ENCODE assay signal across 8 mouse cellular contexts in the genomic region with DNA sequence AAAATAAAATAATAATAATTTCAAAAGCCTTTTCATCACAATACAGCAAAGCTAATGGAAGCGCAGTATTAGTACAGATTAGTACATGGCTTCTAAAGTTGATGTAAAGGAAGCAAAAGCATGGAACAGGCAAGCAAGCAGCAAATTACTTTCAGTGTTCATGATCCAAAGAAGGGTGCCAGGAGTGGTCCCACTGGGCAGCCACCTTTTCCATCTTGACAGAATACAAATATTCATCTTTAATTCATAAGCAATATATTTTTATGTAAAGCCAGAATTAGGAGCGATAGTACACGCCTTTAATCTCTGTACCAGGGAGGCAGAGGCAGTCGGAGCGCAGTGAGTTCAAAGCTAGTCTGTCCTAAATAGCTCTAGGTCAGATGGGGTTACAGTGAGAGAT. TPM values are rescaled to one million over a fixed set of nuclear protein-coding genes. Genes with fewer than 3 reads are reported as not detected.
A peak's percentile ranks its signal among the peaks of the same experiment; 100 is the strongest.
DNase-seq lines count a peak whose midpoint lies in the region; ATAC-seq and TF ChIP-seq lines count a peak whose summit lies in the region.

No protein-coding gene starts in this region.

- ATAC-seq in hindbrain, embryonic 15.5 days (ENCODE audit: low FRiP score, low read depth): no peak
- no peak for ATAC-seq in midbrain, embryonic 15.5 days (replicated peaks)
- no peak for ATAC-seq in megakaryocyte-erythroid progenitor cell, adult 5-6 weeks (replicated peaks; ENCODE audit: low FRiP score, low TSS enrichment, poor library complexity, severe bottlenecking)

- TF ChIP-seq POLR2A in kidney, adult 2 months (IDR thresholded peaks at IDR 0.05; ENCODE audit: low read depth, low read length): no peak
- no peak for TF ChIP-seq POLR2A in cortical plate, adult 2 months (IDR thresholded peaks at IDR 0.05; ENCODE audit: extremely low read depth, insufficient read depth, low read length)
- TF ChIP-seq POLR2A in thymus, adult 2 months (IDR thresholded peaks at IDR 0.05; ENCODE audit: control insufficient read depth, extremely low read depth, insufficient read depth, low read length, poor library complexity): no peak

- H3K9ac ChIP-seq in hindbrain, embryonic 15.5 days: peak overlapping the region; percentile 84
- peak overlapping the region; percentile 62 for H3K9ac ChIP-seq in midbrain, embryonic 15.5 days

- WGBS in kidney, adult 2 months: 74% methylated on average over 5 of the region's 5 CpGs
- 80% methylated on average over 5 of the region's 5 CpGs for WGBS in hindbrain, embryonic 15.5 days
- WGBS in midbrain, embryonic 15.5 days: 66% methylated on average over 5 of the region's 5 CpGs
- 87% methylated on average over 5 of the region's 5 CpGs for WGBS in thymus, adult 2 months

- no peaks in the 10 kb centered on the region for H3K9me3 ChIP-seq in hindbrain, embryonic 15.5 days
- no peaks in the 10 kb centered on the region for H3K9me3 ChIP-seq in midbrain, embryonic 15.5 days

- H3K27me3 ChIP-seq in kidney, adult 2 months (replicated peaks; ENCODE audit: control insufficient read depth, insufficient read depth, low read length): no peaks in the 10 kb centered on the region
- no peaks in the 10 kb centered on the region for H3K27me3 ChIP-seq in hindbrain, embryonic 15.5 days
- H3K27me3 ChIP-seq in midbrain, embryonic 15.5 days (replicated peaks): no peaks in the 10 kb centered on the region
- no peaks in the 10 kb centered on the region for H3K27me3 ChIP-seq in thymus, adult 2 months (ENCODE audit: control insufficient read depth, insufficient read depth, low read length)

- H3K36me3 ChIP-seq in kidney, adult 2 months (ENCODE audit: control insufficient read depth, insufficient read depth, low read length): no peaks in the 10 kb centered on the region
- peaks cover 4% of the 10 kb centered on the region; the same call in 1 of the 2 replicates for H3K36me3 ChIP-seq in hindbrain, embryonic 15.5 days
- no peaks in the 10 kb centered on the region; the same call in 1 of the 2 replicates for H3K36me3 ChIP-seq in midbrain, embryonic 15.5 days (replicated peaks)
- no peaks in the 10 kb centered on the region for H3K36me3 ChIP-seq in thymus, adult 2 months (ENCODE audit: control insufficient read depth, insufficient read depth, low read length)

- peak overlapping the region; percentile 68; the same call in 1 of the 2 replicates for H3K4me3 ChIP-seq in kidney, adult 2 months (ENCODE audit: insufficient read depth, low read depth, low read length)
- peak overlapping the region; percentile 30; the same call in 1 of the 2 replicates for H3K4me3 ChIP-seq in cortical plate, adult 2 months (ENCODE audit: insufficient read depth, low read length)
- H3K4me3 ChIP-seq in hindbrain, embryonic 15.5 days: peak overlapping the region; percentile 82
- H3K4me3 ChIP-seq in midbrain, embryonic 15.5 days: peak overlapping the region; percentile 80
- H3K4me3 ChIP-seq in thymus, adult 2 months (ENCODE audit: control insufficient read depth, insufficient read depth, low read length): no peak overlapping the region

- peaks cover 3% of the 10 kb centered on the region; the same call in 1 of the 2 replicates for H3K4me1 ChIP-seq in kidney, adult 2 months (ENCODE audit: control insufficient read depth, insufficient read depth, low read length)
- H3K4me1 ChIP-seq in cortical plate, adult 2 months (ENCODE audit: control insufficient read depth, insufficient read depth, low read length): no peaks in the 10 kb centered on the region
- peaks cover 18% of the 10 kb centered on the region for H3K4me1 ChIP-seq in hindbrain, embryonic 15.5 days (replicated peaks)
- peaks cover 11% of the 10 kb centered on the region for H3K4me1 ChIP-seq in midbrain, embryonic 15.5 days
- peaks cover 20% of the 10 kb centered on the region for H3K4me1 ChIP-seq in thymus, adult 2 months (replicated peaks; ENCODE audit: control insufficient read depth, insufficient read depth, low read length)

- H3K27ac ChIP-seq in kidney, adult 2 months (ENCODE audit: insufficient read depth, low read depth, low read length): peak overlapping the region; percentile 93; the same call in 1 of the 2 replicates
- H3K27ac ChIP-seq in cortical plate, adult 2 months (ENCODE audit: insufficient read depth, low read length): peak overlapping the region; percentile 18; the same call in 1 of the 2 replicates
- peak overlapping the region; percentile 93 for H3K27ac ChIP-seq in hindbrain, embryonic 15.5 days (replicated peaks)
- peak overlapping the region; percentile 90 for H3K27ac ChIP-seq in midbrain, embryonic 15.5 days
- no peak overlapping the region for H3K27ac ChIP-seq in thymus, adult 2 months (ENCODE audit: control insufficient read depth, insufficient read depth, low read length)

- peak overlapping the region; percentile 100 for H3K4me2 ChIP-seq in hindbrain, embryonic 15.5 days
- H3K4me2 ChIP-seq in midbrain, embryonic 15.5 days: peak overlapping the region; percentile 100

- DNase-seq in kidney, adult 2 months: no peak
- DNase-seq in kidney, postnatal 14 days: no peak
- no peak for DNase-seq in embryo, embryonic 10 days (ENCODE audit: low spot score)
- no peak for DNase-seq in thymus, adult 2 months

- TF ChIP-seq CTCF in kidney, adult 2 months (conservative IDR thresholded peaks at IDR 0.05; ENCODE audit: insufficient read depth, insufficient read length, low read depth, low read length): no peak
- no peak for TF ChIP-seq CTCF in cortical plate, adult 2 months (IDR thresholded peaks at IDR 0.05; ENCODE audit: extremely low read depth, insufficient read depth, low read length)
- TF ChIP-seq CTCF in thymus, adult 2 months (IDR thresholded peaks at IDR 0.05; ENCODE audit: borderline replicate concordance, control insufficient read depth, extremely low read depth, insufficient read depth, low read length, poor library complexity): no peak

RNA-seq across cellular contexts. Expression of a gene that starts 5.9 kb away (rescaled TPM):
- 4.5 and 4.6 TPM in 2 replicates for polyA plus RNA-seq in kidney, adult 2 months (2012; rRNA removed)
- polyA plus RNA-seq in cortical plate, adult 2 months (2012; rRNA removed): 14.6 and 14.9 TPM in 2 replicates
- 4.7 and 5.1 TPM in 2 replicates for polyA plus RNA-seq in hindbrain, embryonic 15.5 days (2015; fragmentation: Nextera tagmentation; extraction: Ambion mirVana)
- polyA plus RNA-seq in midbrain, embryonic 15.5 days (2015; fragmentation: Nextera tagmentation; extraction: Ambion mirVana): 3.9 and 4.3 TPM in 2 replicates
- 17.5 and 19.1 TPM in 2 replicates for total RNA-seq in megakaryocyte-erythroid progenitor cell, adult 5-6 weeks (2014; fragmentation: Nextera tagmentation)
- total RNA-seq in megakaryocyte-erythroid progenitor cell, adult 5-6 weeks (2017): 7.7 and 15.6 TPM in 2 replicates
- polyA plus RNA-seq in thymus, adult 2 months (2012; rRNA removed): 18.6 and 20.3 TPM in 2 replicates

RNA-seq across cellular contexts. Expression of a gene that starts 7.0 kb away (rescaled TPM):
- polyA plus RNA-seq in kidney, adult 2 months (2012; rRNA removed): 0.20 TPM in 1 of 2 replicates, not detected in the other
- polyA plus RNA-seq in cortical plate, adult 2 months (2012; rRNA removed): 0.68 and 1.8 TPM in 2 replicates
- 0.31 and 1.1 TPM in 2 replicates for polyA plus RNA-seq in hindbrain, embryonic 15.5 days (2015; fragmentation: Nextera tagmentation; extraction: Ambion mirVana)
- polyA plus RNA-seq in midbrain, embryonic 15.5 days (2015; fragmentation: Nextera tagmentation; extraction: Ambion mirVana): 0.42 TPM in 1 of 2 replicates, not detected in the other
- total RNA-seq in megakaryocyte-erythroid progenitor cell, adult 5-6 weeks (2014; fragmentation: Nextera tagmentation): not detected in 2 replicates
- not detected in 2 replicates for total RNA-seq in megakaryocyte-erythroid progenitor cell, adult 5-6 weeks (2017)
- polyA plus RNA-seq in thymus, adult 2 months (2012; rRNA removed): 1.1 and 2.0 TPM in 2 replicates

RNA-seq across cellular contexts. Expression of a gene that starts 14.1 kb away (rescaled TPM):
- polyA plus RNA-seq in kidney, adult 2 months (2012; rRNA removed): 6.9 and 8.6 TPM in 2 replicates
- polyA plus RNA-seq in cortical plate, adult 2 months (2012; rRNA removed): 16.0 and 19.5 TPM in 2 replicates
- polyA plus RNA-seq in hindbrain, embryonic 15.5 days (2015; fragmentation: Nextera tagmentation; extraction: Ambion mirVana): 24.9 and 25.0 TPM in 2 replicates
- polyA plus RNA-seq in midbrain, embryonic 15.5 days (2015; fragmentation: Nextera tagmentation; extraction: Ambion mirVana): 19.1 and 19.3 TPM in 2 replicates
- total RNA-seq in megakaryocyte-erythroid progenitor cell, adult 5-6 weeks (2014; fragmentation: Nextera tagmentation): 0.66 and 1.8 TPM in 2 replicates
- 0.94 and 2.8 TPM in 2 replicates for total RNA-seq in megakaryocyte-erythroid progenitor cell, adult 5-6 weeks (2017)
- polyA plus RNA-seq in thymus, adult 2 months (2012; rRNA removed): 18.0 and 21.4 TPM in 2 replicates

RNA-seq across cellular contexts. Expression of a gene that starts 23.8 kb away (rescaled TPM):
- 5.0 and 7.1 TPM in 2 replicates for polyA plus RNA-seq in kidney, adult 2 months (2012; rRNA removed)
- polyA plus RNA-seq in cortical plate, adult 2 months (2012; rRNA removed): 1.5 and 1.8 TPM in 2 replicates
- 7.3 and 8.0 TPM in 2 replicates for polyA plus RNA-seq in hindbrain, embryonic 15.5 days (2015; fragmentation: Nextera tagmentation; extraction: Ambion mirVana)
- 7.7 and 9.0 TPM in 2 replicates for polyA plus RNA-seq in midbrain, embryonic 15.5 days (2015; fragmentation: Nextera tagmentation; extraction: Ambion mirVana)
- 0.25 TPM in 1 of 2 replicates, not detected in the other for total RNA-seq in megakaryocyte-erythroid progenitor cell, adult 5-6 weeks (2014; fragmentation: Nextera tagmentation)
- total RNA-seq in megakaryocyte-erythroid progenitor cell, adult 5-6 weeks (2017): not detected in 2 replicates
- polyA plus RNA-seq in thymus, adult 2 months (2012; rRNA removed): 0.89 and 0.92 TPM in 2 replicates

RNA-seq across cellular contexts. Expression of a gene that starts 36.4 kb away (rescaled TPM):
- 372 and 534 TPM in 2 replicates for polyA plus RNA-seq in kidney, adult 2 months (2012; rRNA removed)
- polyA plus RNA-seq in cortical plate, adult 2 months (2012; rRNA removed): 499 and 554 TPM in 2 replicates
- polyA plus RNA-seq in hindbrain, embryonic 15.5 days (2015; fragmentation: Nextera tagmentation; extraction: Ambion mirVana): 468 and 502 TPM in 2 replicates
- polyA plus RNA-seq in midbrain, embryonic 15.5 days (2015; fragmentation: Nextera tagmentation; extraction: Ambion mirVana): 430 and 431 TPM in 2 replicates
- 5,319 and 5,634 TPM in 2 replicates for total RNA-seq in megakaryocyte-erythroid progenitor cell, adult 5-6 weeks (2014; fragmentation: Nextera tagmentation)
- 1,767 and 2,088 TPM in 2 replicates for total RNA-seq in megakaryocyte-erythroid progenitor cell, adult 5-6 weeks (2017)
- polyA plus RNA-seq in thymus, adult 2 months (2012; rRNA removed): 698 and 732 TPM in 2 replicates
